Mouse (Mus musculus) gastrocnemius, adult 8-10 months (tissue): ENCODE data around the gene Gm17361. TPM values are rescaled to one million over a fixed set of nuclear protein-coding genes. Genes with fewer than 3 reads are reported as not detected.
"Not testable (repeated sequence)": the region's sequence is repeated elsewhere in the genome, so short reads cannot be mapped to it uniquely, and the experiment has no call there.

Experiments
- DNase-seq, 2 experiments: peaks; one replicate each; pipeline ENCODE4 v3.0.0; 2022; ENCODE audit warnings: low spot score in 2 of 2
- total RNA-seq, 4 experiments: library from RNA; stranded (reverse); gene quantifications; 2 replicates each; pipeline ENCODE4 v1.2.4; 2022

Gm17361 gene
- not detected for total RNA-seq

GRCm38 (mm10) chrX:125003863-125004262 lies at the start of gene Gm17361:
Gm17361 (plus strand) TSS chrX:125004163.
- not testable (repeated sequence) for DNase-seq
